Mouse (Mus musculus): ENCODE measurements around the gene Gtf2a2. TPM values are rescaled to one million over a fixed set of nuclear protein-coding genes. Genes with fewer than 3 reads are reported as not detected.

Gtf2a2 gene
- polyA plus RNA-seq (2012; rRNA removed): 59.4 and 62.7 TPM in 2 replicates

GRCm38 (mm10) chr9:70012408-70012901 is at the start of gene Gtf2a2:
Gene Gtf2a2, plus strand, starts transcription at chr9:70012550.

GRCm38 (mm10) chr9:69989303-69990121 is 22.8 kb upstream of the Gtf2a2 start, which contains the start of gene Bnip2:
Gene Bnip2, plus strand, starts transcription at chr9:69989466.

GRCm38 (mm10) chr9:70037988-70038387 is 25.6 kb downstream of the Gtf2a2 start, which contains the start of gene Gcnt3:
Gene Gcnt3, minus strand, starts transcription at chr9:70038088.

Other genes with a start within 250 kb of the Gtf2a2 start
- gene Bnip2, start 23.1 kb upstream of the Gtf2a2 start, polyA plus RNA-seq (2012; rRNA removed): 29.6 and 34.0 TPM in 2 replicates
- gene Gcnt3, start 25.5 kb downstream of the Gtf2a2 start, polyA plus RNA-seq (2012; rRNA removed): under 0.01 TPM in 1 of 2 replicates, not detected in the other
- gene Fam81a, start 130.0 kb downstream of the Gtf2a2 start, polyA plus RNA-seq (2012; rRNA removed): 0.13 TPM in 2 replicates
- gene Myo1e, start 194.8 kb downstream of the Gtf2a2 start, polyA plus RNA-seq (2012; rRNA removed): 3.0 and 3.4 TPM in 2 replicates